Mouse (Mus musculus) layer of hippocampus, adult 2 months (tissue): ENCODE results near the gene Ccdc183. TPM values are rescaled to one million over a fixed set of nuclear protein-coding genes. Genes with fewer than 3 reads are reported as not detected.

Experiments
- DNase-seq, 2 experiments: peaks; one replicate each; pipeline ENCODE4 v3.0.0; 2022; ENCODE audit warnings: low spot score in 2 of 2
- H3K27ac ChIP-seq: fragments of 200-600 bp; 2 replicates; pipeline ENCODE4 v1.8.1; 2022
- H3K4me3 ChIP-seq: fragments of 200-600 bp; 2 replicates; pipeline ENCODE4 v1.8.1; 2022; ENCODE audit warnings: mild to moderate bottlenecking
- CTCF ChIP-seq: fragments of 200-600 bp; conservative IDR thresholded peaks from 2 replicates; pipeline ENCODE4 v1.8.1; 2022; ENCODE audit warnings: antibody characterized with exemption, mild to moderate bottlenecking, moderate library complexity
- total RNA-seq, 2 experiments: library from RNA; stranded (reverse); gene quantifications; 2 replicates each; pipeline ENCODE4 v1.2.3; 2021

Gene Ccdc183
- total RNA-seq, 2 experiments from 2014 or later: not detected

DNA sequence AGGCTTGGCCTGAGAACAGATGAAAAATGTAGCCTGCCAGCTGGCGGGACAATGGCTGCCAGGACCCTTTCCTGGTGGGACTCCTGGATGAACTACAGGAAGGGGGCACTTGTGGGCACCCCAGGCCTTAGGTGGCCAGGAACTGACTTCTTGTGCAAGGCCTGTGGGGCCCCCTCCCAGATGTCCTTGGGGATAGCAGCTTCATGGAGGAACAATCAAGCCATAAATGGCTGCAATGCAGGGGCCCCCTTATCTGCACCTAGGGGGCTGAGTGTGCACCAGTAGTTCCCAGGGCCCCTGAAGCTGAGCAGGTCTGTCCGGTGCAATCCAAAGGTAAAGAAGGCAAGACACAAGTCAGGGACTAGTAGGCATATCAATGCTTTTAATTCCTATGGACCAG lies 44.4 kb downstream of the Ccdc183 start:
- TF ChIP-seq CTCF: no peak
- no peak overlapping the region for H3K4me3 ChIP-seq
- DNase-seq: no peak
- no peak overlapping the region for H3K27ac ChIP-seq

DNA sequence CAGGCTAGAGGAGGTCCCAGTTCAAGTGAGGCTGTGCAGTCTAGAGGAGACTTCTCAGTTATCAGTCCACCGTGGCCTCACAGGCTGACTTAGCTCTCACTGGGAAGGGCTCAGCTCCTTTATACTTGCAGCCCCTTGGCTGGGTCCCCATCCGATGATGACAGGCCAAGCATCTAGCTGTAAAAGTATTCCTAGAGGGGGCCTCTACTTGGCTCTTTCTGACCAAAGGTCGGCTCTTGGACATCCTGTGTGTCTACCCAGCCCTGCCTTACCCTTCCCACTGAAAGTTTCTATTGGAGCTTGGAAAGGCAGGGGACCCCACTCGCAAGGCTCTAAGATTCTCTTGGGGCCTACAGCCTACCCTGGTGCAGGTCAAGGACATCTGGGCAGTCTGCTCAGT lies 46.3 kb downstream of the Ccdc183 start:
- no peak for TF ChIP-seq CTCF
- H3K4me3 ChIP-seq: no peak overlapping the region
- H3K27ac ChIP-seq: no peak overlapping the region
- DNase-seq: no peak

GRCm38 (mm10) chr2:25569323-25569722 lies 48.2 kb downstream of the Ccdc183 start:
- no peak for TF ChIP-seq CTCF
- H3K27ac ChIP-seq: no peak overlapping the region
- no peak for DNase-seq
- H3K4me3 ChIP-seq: no peak overlapping the region

GRCm38 (mm10) chr2:25568473-25569019 lies 48.9 kb downstream of the Ccdc183 start:
- Histone ChIP-seq H3K4me3 (no peak overlapping the region), H3K27ac (no peak overlapping the region)
- DNase-seq: no peak
- no peak for TF ChIP-seq CTCF

GRCm38 (mm10) chr2:25566558-25566957 lies 50.9 kb downstream of the Ccdc183 start:
- no peak for DNase-seq
- H3K4me3 ChIP-seq: no peak overlapping the region
- no peak overlapping the region for H3K27ac ChIP-seq
- TF ChIP-seq CTCF: peak; percentile 44

DNA sequence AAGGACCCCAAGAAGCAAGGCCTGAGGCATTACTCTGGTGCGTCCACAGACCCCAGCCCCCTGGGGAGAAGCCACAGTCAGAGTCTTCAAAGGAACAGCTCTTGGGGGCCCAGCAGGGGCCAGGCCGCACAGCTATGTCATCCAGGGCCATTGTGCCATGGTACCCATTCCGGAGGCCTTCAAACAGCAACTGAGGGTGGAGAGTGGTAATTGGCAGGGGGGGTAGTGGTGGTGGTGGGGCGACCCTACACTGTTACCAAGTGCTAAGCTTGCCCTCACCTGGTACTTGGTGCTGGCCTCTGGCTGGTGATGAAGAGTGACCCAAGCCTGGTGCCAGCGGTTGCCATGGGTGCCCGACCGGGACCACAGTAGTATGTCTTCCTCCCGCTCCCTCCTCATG lies 51.7 kb downstream of the Ccdc183 start:
- no peak for DNase-seq
- H3K4me3 ChIP-seq: no peak overlapping the region

DNA sequence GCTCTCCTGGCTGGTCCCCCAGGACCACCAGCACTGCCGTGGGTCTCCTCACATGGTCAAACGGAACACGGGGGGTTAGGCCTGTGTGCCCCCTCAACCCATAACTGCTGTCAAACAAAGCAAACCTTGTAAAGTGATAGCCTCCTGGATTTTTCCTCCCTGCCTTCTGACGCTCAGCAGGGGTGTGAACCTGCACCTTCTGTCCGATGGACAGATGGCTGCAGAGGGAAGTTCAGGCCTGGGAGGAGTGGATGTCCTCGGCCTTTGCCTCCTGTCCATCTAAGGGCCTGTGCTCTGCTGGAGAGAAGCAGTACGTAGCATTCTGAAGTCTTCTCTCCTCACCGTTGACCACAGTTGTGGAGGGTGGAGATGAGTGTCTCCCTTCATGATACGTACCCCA lies 55.5 kb downstream of the Ccdc183 start:
- H3K27ac ChIP-seq: no peak overlapping the region
- no peak for DNase-seq
- TF ChIP-seq CTCF: no peak
- no peak overlapping the region for H3K4me3 ChIP-seq

More for the DNA sequence above, 51.7 kb downstream of the Ccdc183 start:
- no peak for TF ChIP-seq CTCF
- H3K27ac ChIP-seq: no peak overlapping the region

GRCm38 (mm10) chr2:25560551-25560950 lies 56.9 kb downstream of the Ccdc183 start:
- Histone ChIP-seq H3K4me3 (no peak overlapping the region), H3K27ac (no peak overlapping the region)
- no peak for DNase-seq
- no peak for TF ChIP-seq CTCF

DNA sequence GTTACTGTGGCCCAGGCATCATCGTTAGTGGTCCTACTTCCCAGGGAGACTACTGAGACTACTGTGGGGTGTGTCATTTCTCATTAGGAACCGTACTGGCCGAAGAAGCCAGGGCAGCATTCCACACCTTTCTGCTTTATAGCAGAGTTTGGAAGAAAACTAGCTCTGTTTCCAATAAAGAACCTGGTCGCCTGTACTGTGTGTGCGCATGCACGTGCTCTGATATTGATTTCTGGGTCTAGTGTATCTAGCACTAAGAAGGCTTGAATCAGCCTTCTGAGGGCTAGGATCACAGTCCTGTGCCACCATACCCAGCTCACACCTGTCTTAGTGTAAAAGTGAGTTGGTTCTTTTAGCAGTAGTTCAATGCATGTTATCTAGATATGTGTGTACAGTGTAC lies 58.7 kb downstream of the Ccdc183 start:
- no peak for DNase-seq
- H3K27ac ChIP-seq: peak overlapping the region; percentile 96; the same call in 1 of the 2 replicates
- H3K4me3 ChIP-seq: peak overlapping the region; percentile 83
- TF ChIP-seq CTCF: no peak

Other genes with a start within 250 kb of the Ccdc183 start
- gene Sapcd2, start 245.4 kb downstream of the Ccdc183 start, total RNA-seq: 1 to 10 TPM; 3.0 to 4.0 TPM
- 10 to 100 TPM; 14.6 to 16.6 TPM for gene Entpd2, start 221.8 kb downstream of the Ccdc183 start, total RNA-seq
- gene Npdc1, start 218.3 kb downstream of the Ccdc183 start, total RNA-seq: 100 to 1,000 TPM; 429 to 433 TPM
- under 1 TPM in 1 of 2 experiments, not detected in 1; 0.37 TPM for gene Fut7, start 194.4 kb downstream of the Ccdc183 start, total RNA-seq
- gene Abca2, start 189.0 kb downstream of the Ccdc183 start, total RNA-seq: 100 to 1,000 TPM; 159 to 167 TPM
- under 1 TPM in 1 of 2 experiments, not detected in 1; 0.49 TPM for gene Clic3, start 160.8 kb downstream of the Ccdc183 start, total RNA-seq
- gene Paxx, start 156.6 kb downstream of the Ccdc183 start, total RNA-seq: 10 to 100 TPM; 55.7 to 62.1 TPM
- gene Ptgds, start 147.6 kb downstream of the Ccdc183 start, total RNA-seq: 100 to 1,000 TPM; 541 to 735 TPM
- not detected for gene Lcn12, start 123.8 kb downstream of the Ccdc183 start, total RNA-seq
- 100 to 1,000 TPM; 109 to 120 TPM for gene Fbxw5, start 116.9 kb downstream of the Ccdc183 start, total RNA-seq
- gene C8g, start 116.0 kb downstream of the Ccdc183 start, total RNA-seq: 1 to 10 TPM in 1 of 2 experiments, under 1 TPM in 1; 0.97 to 1.5 TPM
- gene Traf2, start 70.7 kb downstream of the Ccdc183 start, total RNA-seq: 10 to 100 TPM; 10.9 to 12.0 TPM
- gene Edf1, start 59.8 kb downstream of the Ccdc183 start, total RNA-seq: 100 to 1,000 TPM; 193 to 200 TPM
- 1 to 10 TPM; 2.8 to 3.5 TPM for gene Mamdc4, start 42.8 kb downstream of the Ccdc183 start, total RNA-seq
- gene Phpt1, start 42.5 kb downstream of the Ccdc183 start, total RNA-seq: 10 to 100 TPM; 59.1 to 67.5 TPM
- 100 to 1,000 TPM; 106 to 120 TPM for gene Ajm1, start 35.9 kb downstream of the Ccdc183 start, total RNA-seq
- gene Rabl6, start 9.2 kb downstream of the Ccdc183 start, total RNA-seq: 100 to 1,000 TPM; 149 to 151 TPM
- 10 to 100 TPM; 14.1 to 15.4 TPM for gene Tmem141, start 4.3 kb upstream of the Ccdc183 start, total RNA-seq
- under 1 TPM; 0.79 TPM for gene Fcna, start 10.4 kb upstream of the Ccdc183 start, total RNA-seq
- gene Lcn8, start 35.4 kb upstream of the Ccdc183 start, total RNA-seq: not detected
- not detected for gene Lcn5, start 40.3 kb upstream of the Ccdc183 start, total RNA-seq
- gene Lcn6, start 59.1 kb upstream of the Ccdc183 start, total RNA-seq: not detected
- not detected for gene Lcn10, start 65.0 kb upstream of the Ccdc183 start, total RNA-seq
- gene Obp2a, start 82.4 kb upstream of the Ccdc183 start, total RNA-seq: not detected
- 10 to 100 TPM; 83.7 to 88.9 TPM for gene Bmyc, start 89.1 kb upstream of the Ccdc183 start, total RNA-seq
- gene Obp2b, start 119.3 kb upstream of the Ccdc183 start, total RNA-seq: under 1 TPM in 1 of 2 experiments, not detected in 1; 0.86 TPM
- not detected for gene Lcn3, start 147.9 kb upstream of the Ccdc183 start, total RNA-seq
- gene Lcn11, start 159.3 kb upstream of the Ccdc183 start, total RNA-seq: not detected
- gene Gm13539, start 164.6 kb upstream of the Ccdc183 start, total RNA-seq: not detected
- gene Glt6d1, start 198.2 kb upstream of the Ccdc183 start, total RNA-seq: not detected
- gene Lcn9, start 205.5 kb upstream of the Ccdc183 start, total RNA-seq: not detected
- gene Sohlh1, start 229.6 kb upstream of the Ccdc183 start, total RNA-seq: not detected
- 10 to 100 TPM; 44.5 to 48.4 TPM for gene Kcnt1, start 246.1 kb upstream of the Ccdc183 start, total RNA-seq